Mouse (Mus musculus) embryonic fibroblast, embryonic 13.5 days (primary cell): ENCODE results near the gene D2hgdh. TPM values are rescaled to one million over a fixed set of nuclear protein-coding genes. Genes with fewer than 3 reads are reported as not detected.

ENCODE experiments used
- H3K27ac ChIP-seq: 2 replicates; pipeline ENCODE4 v1.5.1; 2012; ENCODE audit warnings: low read length, control low read depth, inconsistent platforms; ENCODE audit not compliant: insufficient read depth
- H3K4me1 ChIP-seq: 2 replicates; pipeline ENCODE4 v1.6.1; 2011; ENCODE audit warnings: low read length; ENCODE audit not compliant: control insufficient read depth, insufficient read depth
- H3K4me3 ChIP-seq: 2 replicates; pipeline ENCODE4 v1.5.1; 2011; ENCODE audit warnings: mild to moderate bottlenecking, control low read depth, low read length; ENCODE audit not compliant: insufficient read depth
- CTCF ChIP-seq: IDR thresholded peaks from 2 replicates; pipeline ENCODE4 v1.5.1; 2011; ENCODE audit warnings: mild to moderate bottlenecking, control low read depth, low read length, moderate library complexity, borderline replicate concordance; ENCODE audit not compliant: insufficient read depth
- POLR2A ChIP-seq: IDR thresholded peaks from 2 replicates; pipeline ENCODE4 v1.6.1; 2011; ENCODE audit warnings: low read depth, mild to moderate bottlenecking, control low read depth, low read length, moderate library complexity
- polyA plus RNA-seq: library from polyadenylated mRNA; stranded (reverse); fragments of >200 nt; gene quantifications from 2 replicates; pipeline ENCODE4 v1.2.4, GENCODE M21; 2011; ENCODE audit warnings: low read depth; ENCODE audit not compliant: missing spikeins, insufficient read length

Gene D2hgdh
- polyA plus RNA-seq, 1 experiment, result 12.7 TPM

DNA sequence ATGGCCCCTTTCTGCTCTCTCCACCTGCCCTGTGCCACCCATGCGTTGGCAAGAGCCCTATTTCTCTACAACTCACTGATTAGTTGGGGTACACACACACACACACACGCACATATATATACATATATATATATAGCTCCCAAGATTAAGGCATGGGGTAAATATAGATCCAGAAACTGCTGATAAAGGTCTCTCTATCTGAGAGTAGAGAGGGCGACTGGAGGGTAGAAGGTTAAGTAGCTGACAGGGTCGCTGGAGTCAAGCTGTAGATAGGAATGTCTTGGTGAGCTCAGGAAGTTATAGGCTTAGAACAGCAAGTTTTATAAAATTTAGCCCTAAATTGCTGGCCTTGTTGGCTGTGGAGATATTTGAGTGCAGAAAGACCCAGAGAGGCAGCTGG lies 19.9 kb upstream of the D2hgdh start:
- H3K27ac ChIP-seq, result no peak overlapping the region
- 0 out of 2 replicates have a peak, but pooled peaks cover 2% of the 10 kb centered on the region for H3K4me1 ChIP-seq
- H3K4me3 ChIP-seq, result peak overlapping the region; percentile 89
- TF ChIP-seq CTCF (no peak), POLR2A (no peak)

DNA sequence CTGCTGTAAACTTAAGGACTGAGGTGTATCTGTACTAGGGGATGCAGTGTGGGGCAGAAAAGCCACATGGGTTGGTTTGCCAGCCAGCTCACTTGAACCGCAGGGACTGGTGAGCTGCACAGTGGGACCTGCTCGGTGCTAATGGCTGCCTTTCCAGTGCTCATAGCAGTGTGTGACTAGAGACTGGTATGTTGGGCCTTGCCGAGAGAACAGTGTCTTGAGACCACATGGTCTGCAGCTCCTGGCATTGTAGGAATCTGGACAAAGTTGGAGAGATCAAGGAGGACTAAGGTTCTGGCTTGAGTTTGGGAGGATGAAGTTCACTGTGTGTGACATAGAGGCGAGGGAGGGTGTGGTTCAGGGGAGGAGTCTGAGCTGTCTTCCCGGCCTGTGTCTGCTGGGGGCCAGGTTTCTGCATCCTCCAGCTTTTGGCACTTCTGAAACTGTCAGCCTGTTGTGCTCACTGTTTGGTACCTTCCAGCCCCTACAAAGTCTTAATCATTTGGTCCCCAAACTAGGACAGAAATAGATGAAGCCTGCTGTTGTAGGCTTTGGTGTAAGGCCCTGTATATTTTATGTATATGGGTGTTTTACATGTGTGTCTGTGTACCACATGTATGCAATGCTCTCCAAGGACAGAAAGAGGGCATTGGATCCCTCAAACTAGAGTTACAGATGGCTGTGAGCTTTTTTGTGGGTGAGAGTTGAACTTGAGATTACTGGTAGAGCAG lies 19.3 kb upstream of the D2hgdh start:
- 0 out of 2 replicates have a peak, but pooled peaks cover 2% of the 10 kb centered on the region for H3K4me1 ChIP-seq
- no peak for TF ChIP-seq POLR2A
- TF ChIP-seq CTCF, result no peak
- no peak overlapping the region for H3K4me3 ChIP-seq
- H3K27ac ChIP-seq, result no peak overlapping the region

DNA sequence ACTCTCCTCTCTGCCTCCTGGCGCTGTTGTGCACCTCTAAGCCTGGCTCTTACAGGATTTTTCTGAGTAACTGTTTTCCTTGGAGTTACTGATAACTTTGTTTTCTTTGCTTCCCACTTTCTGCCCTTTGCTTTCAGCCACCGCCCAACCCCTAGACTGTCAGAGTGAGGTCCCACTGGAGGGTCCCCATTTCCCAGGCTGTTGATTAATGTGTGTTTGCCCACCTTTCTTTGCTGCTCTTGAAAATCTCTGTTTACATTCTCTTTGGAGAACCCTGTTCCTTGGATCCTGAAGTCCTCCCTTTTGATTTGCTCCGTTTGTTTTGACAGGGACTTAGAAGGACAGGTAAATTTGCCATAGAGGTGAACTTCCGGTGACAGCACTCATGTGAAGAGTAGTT lies 15.8 kb upstream of the D2hgdh start:
- H3K4me3 ChIP-seq, result no peak overlapping the region
- no peak for TF ChIP-seq POLR2A
- TF ChIP-seq CTCF, result no peak
- no peak overlapping the region for H3K27ac ChIP-seq
- H3K4me1 ChIP-seq, result no peaks in the 10 kb centered on the region

- no peak overlapping the region for H3K27ac ChIP-seq
- no peak overlapping the region for H3K4me3 ChIP-seq
- TF ChIP-seq CTCF (no peak), POLR2A (no peak)
- H3K4me1 ChIP-seq, result no peaks in the 10 kb centered on the region
These were observed 14.7 kb upstream of the D2hgdh start for GRCm38 (mm10) chr1:93810011-93810410.

- Histone ChIP-seq H3K4me1 (no peaks in the 10 kb centered on the region), H3K27ac (no peak overlapping the region), H3K4me3 (no peak overlapping the region)
- TF ChIP-seq CTCF (no peak), POLR2A (no peak)
These were observed 13.1 kb upstream of the D2hgdh start for GRCm38 (mm10) chr1:93811495-93812039.

- H3K4me3 ChIP-seq, result no peak overlapping the region
These were observed 6.7 kb upstream of the D2hgdh start for GRCm38 (mm10) chr1:93817823-93818532.

GRCm38 (mm10) chr1:93818722-93819121 lies 6.0 kb upstream of the D2hgdh start:
- no peaks in the 10 kb centered on the region for H3K4me1 ChIP-seq
- no peak overlapping the region for H3K4me3 ChIP-seq
- TF ChIP-seq POLR2A, result no peak
- no peak for TF ChIP-seq CTCF
- no peak overlapping the region for H3K27ac ChIP-seq

More at GRCm38 (mm10) chr1:93817823-93818532, 6.7 kb upstream of the D2hgdh start:
- TF ChIP-seq CTCF (no peak), POLR2A (no peak)
- no peaks in the 10 kb centered on the region for H3K4me1 ChIP-seq
- H3K27ac ChIP-seq, result no peak overlapping the region

DNA sequence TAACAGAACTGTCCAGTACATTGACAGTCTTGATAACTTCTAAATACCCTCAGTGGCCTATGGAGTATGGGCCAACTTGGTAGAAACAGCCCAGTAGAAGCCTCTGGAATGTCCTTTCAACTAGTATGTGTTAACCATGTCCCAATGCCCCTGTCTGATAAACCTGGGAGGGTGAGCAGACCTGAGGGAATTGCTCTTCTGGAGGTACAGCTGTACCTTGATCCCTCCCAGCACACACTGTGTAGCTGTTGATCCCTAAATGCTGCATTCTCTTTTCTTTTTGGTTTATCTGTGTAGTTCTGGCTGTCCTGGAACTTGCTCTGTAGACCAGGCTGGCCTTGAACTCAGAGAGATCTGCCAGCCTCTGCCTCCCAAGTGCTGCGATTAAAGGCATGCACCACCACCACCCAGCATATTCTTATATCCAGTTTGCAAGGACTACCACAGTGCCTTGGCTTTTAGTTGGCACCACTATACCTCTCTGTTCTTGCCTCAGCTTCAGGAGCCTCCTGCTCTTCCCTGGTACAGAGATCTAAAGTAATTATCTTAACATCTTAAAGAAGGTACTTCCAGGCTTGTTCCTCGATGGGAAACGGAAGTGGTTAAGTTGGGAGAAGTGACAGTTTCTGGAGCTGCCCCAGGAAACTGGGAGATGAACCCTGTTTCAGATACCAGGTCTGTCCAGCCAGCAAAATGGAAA lies 763 bp upstream of the D2hgdh start:
- TF ChIP-seq CTCF, result no peak
- no peak for TF ChIP-seq POLR2A
- H3K27ac ChIP-seq, result 0 out of 2 replicates have a peak overlapping the region, but pooled peaks have one; percentile 12
- H3K4me3 ChIP-seq, result no peak overlapping the region
- H3K4me1 ChIP-seq, result no peaks in the 10 kb centered on the region

- Histone ChIP-seq H3K4me3 (peak overlapping the region; percentile 44), H3K27ac (peak overlapping the region; percentile 81), H3K4me1 (no peaks in the 10 kb centered on the region)
- no peak for TF ChIP-seq CTCF
- TF ChIP-seq POLR2A, result peak; percentile 95
These were observed 481 bp downstream of the D2hgdh start for GRCm38 (mm10) chr1:93825105-93825674.
